Mouse (Mus musculus) liver, adult 2 months (tissue): Measurements from ENCODE around the gene Numa1.

Experiments used
- CTCF ChIP-seq: fragments of 200-500 bp; IDR thresholded peaks from 2 replicates; pipeline ENCODE4 v1.5.1; 2011; ENCODE audit warnings: low read depth, low read length, control low read depth
- POLR2A ChIP-seq: fragments of 200-500 bp; IDR thresholded peaks from 2 replicates; pipeline ENCODE4 v1.6.1; 2011; ENCODE audit warnings: low read length, control low read depth; ENCODE audit not compliant: insufficient read depth; ENCODE audit errors: extremely low read depth

- TF ChIP-seq CTCF (no peak), POLR2A (no peak)
Observed at GRCm38 (mm10) chr7:101971721-101972120, 37.8 kb downstream of the Numa1 start.
